Mouse (Mus musculus): ENCODE results near the gene Ccdc57.
"Not testable (repeated sequence)": the region's sequence is repeated elsewhere in the genome, so short reads cannot be mapped to it uniquely, and the experiment has no call there.

Ccdc57 gene

DNA sequence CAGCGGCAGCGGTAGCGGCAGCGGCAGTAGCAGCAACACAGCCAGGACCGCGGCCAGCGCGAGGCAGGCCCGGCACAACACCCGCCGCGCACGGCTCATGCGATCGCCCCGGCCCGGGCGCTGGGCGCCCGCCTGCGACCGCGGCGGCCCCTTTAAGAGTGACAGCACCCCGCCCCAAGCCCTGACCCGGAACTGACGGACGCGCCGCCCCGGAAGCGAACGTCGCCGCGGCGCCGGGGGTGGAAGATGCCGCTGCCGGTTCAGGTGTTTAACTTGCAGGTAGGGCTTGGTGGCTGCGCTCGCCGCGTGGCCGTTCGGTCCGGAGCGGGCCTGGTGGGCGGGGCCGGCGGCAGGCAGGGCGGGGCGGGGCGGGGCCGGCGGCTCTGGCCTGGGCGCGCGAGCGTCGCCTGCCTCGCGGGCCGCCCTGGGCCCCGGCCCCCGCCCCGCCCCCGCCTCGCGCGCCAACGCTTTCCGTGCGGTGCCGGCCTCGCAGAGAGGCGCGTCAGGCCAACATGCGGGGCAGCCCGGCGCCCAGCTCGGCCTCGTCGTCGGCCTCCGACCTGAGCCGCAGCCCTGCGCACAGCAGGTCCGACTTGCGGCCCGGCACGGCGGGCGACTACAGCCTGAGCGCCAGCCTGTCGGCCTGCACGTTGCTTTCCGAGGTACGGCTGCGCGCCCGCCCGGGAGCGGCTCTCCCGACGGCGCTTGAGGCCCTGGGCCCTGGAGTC, 148.4 kb downstream of the Ccdc57 start, which contains the start of the genes Rfng and Gps1:
Gene Rfng, minus strand, starts transcription at position 144 of the 728 bp plus-strand sequence.
Gene Gps1, plus strand, starts transcription at position 209 of the 728 bp plus-strand sequence.
- peak; percentile 81 for DNase-seq (ENCODE audit: low read depth)

DNA sequence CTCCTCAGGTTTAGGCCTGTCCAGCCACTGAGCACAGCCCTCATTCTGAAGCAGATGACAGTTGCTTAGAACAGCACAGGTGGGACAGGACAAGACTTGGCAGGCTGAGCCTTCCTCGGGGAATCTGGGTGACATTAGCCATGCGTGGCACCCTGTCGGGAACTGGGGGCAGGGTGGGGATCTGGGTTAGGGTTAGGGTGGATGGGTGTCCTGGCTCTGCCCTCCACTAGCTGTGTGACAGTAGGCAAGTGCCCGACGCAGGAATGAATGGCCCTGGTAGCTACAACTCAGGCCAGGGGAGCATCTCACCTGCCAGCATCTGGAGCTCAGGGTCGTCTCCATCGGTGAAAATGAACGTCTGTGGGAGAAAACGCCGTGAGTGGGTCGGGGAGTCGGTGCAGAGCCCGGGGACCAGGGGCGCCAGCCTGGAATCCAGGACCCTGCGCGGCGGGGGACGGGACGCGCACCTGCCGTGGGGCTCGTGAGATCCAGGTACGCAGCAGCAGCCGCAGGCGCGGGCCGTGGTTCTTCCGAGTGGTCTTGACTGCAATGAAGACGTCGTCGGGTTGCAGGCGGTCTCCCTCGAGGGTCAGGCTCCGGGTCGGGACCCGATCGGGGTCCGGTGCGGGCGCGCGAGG, 149.1 kb downstream of the Ccdc57 start:
- DNase-seq (ENCODE audit: low read depth): no peak

DNA sequence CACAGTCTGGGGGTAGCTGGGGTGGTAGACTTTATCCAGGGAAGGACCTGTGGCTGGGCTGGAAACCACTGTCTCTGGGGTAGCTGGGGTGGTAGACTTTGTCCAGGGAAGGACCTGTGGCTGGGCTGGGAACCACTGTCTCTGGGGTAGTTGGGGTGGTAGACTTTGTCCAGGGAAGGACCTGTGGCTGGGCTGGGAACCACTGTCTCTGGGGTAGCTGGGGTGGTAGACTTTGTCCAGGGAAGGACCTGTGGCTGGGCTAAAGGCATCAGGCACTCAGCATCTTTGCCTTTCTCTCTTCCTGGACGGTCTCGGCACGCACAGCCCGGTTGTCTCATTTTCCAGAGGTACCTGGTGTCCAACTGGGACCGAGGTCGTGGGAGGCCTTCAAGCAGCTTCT, 151.3 kb downstream of the Ccdc57 start:
- DNase-seq (ENCODE audit: low read depth): not testable (repeated sequence)

DNA sequence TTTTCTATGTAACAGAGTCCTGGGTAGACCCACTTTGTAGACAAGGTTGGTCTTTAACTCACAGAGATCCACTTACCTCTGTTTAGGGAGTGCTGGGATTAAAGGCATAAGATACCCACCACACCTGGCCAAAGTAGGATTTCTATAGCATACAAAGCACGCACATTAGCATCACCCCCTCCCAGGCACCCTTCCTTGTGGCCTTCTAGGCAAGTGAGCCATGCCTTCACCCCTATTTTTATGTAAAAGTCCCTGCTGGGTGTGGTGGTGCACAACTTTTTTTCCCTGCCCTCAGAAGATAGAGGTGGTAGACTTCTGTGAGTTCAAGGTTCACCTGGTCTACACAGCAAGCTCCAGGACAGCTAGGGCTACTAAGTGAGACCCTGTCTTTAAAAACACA, 152.8 kb downstream of the Ccdc57 start:
- DNase-seq (ENCODE audit: low read depth): no peak

DNA sequence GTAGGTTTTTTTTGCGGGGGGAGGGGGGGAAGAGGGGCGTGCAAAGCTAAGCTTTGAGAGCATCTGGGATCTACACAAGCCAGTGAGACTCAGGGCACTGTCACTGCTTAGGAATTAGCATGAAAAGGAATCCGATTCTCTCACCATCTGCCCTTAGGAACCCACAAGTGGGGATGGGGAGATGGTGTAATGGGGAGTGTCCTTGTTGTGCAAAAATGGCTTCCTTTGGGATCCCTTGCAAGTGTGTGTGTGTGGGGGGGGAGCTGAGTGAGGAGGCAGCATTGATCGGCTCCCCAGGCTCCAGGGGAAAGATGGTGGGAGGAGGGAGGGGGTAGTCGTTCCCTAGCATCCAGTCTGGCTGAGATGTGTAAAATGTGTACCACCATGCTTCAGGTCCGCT, 155.5 kb downstream of the Ccdc57 start:
- DNase-seq (ENCODE audit: low read depth): no peak
